23 mouse cellular contexts compared by ENCODE assay signal in the genomic region with DNA sequence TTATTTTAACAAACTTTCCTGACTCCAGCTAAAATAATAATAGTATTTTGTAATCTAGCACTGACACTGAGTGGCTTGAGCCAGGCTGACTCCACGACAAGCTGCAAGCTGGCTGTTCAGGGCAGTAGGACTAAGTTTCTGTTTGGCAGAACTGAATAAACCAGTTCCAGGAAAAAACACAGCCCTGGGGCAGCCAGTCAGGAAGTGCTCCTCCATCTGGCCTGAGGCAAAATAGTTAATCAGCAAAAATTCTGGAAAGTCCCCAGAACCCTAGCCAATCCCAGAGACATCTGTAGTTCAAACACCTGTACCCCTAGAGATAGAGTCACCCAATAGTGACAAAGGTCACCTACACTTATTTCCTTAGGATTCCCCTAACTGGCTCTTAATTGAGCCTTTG.
A peak's percentile ranks its signal among the peaks of the same experiment; 100 is the strongest.
DNase-seq lines count a peak whose midpoint lies in the region; ATAC-seq and TF ChIP-seq lines count a peak whose summit lies in the region.
"Had no signal": no experiment of that assay in that cellular context is flagged by ENCODE, and none has a peak within 500 bp of the region (broad histone marks: within the 10 kb centered on the region; RNA-seq: fewer than 3 reads in every experiment).

No protein-coding gene starts in this region.

- H3K9ac ChIP-seq in liver, adult 2 months (ENCODE audit: low read depth, low read length), result no peak overlapping the region
- no peak overlapping the region for H3K9ac ChIP-seq in CH12.LX (ENCODE audit: insufficient read depth, low read depth)
- H3K9ac ChIP-seq in embryonic facial prominence, embryonic 14.5 days (ENCODE audit: low read depth, low read length), result no peak overlapping the region
- H3K9ac ChIP-seq: embryonic facial prominence, embryonic 15.5 days; heart, embryonic 15.5 days; hindbrain, embryonic 15.5 days; limb, embryonic 13.5 days; neural tube, embryonic 12.5 days had no signal

- H3K4me1 ChIP-seq in liver, adult 2 months (ENCODE audit: control insufficient read depth, insufficient read depth, low read length), result peaks cover 6% of the 10 kb centered on the region; the same call in 1 of the 2 replicates
- H3K4me1 ChIP-seq in CH12.LX (ENCODE audit: control insufficient read depth in 1 of 2, insufficient read depth in 2 of 2), result peaks cover 0 to 13% of the 10 kb centered on the region in 2 experiments; a peak in 2 of 4 replicates
- no peaks in the 10 kb centered on the region for H3K4me1 ChIP-seq in embryonic facial prominence, embryonic 14.5 days (ENCODE audit: control insufficient read depth, insufficient read depth, low read length)
- H3K4me1 ChIP-seq: embryonic facial prominence, embryonic 15.5 days; heart, embryonic 15.5 days; hindbrain, embryonic 15.5 days; limb, embryonic 13.5 days; neural tube, embryonic 12.5 days had no signal

- dilution Hi-C loops in CH12.LX (cut with MboI; ENCODE audit: extremely low pct_ligation_motif_present, extremely low pct_unique_long_range_greater_than_20kb, low sequenced_read_pairs), result no loop called here

- ATAC-seq in embryonic facial prominence, embryonic 14.5 days (ENCODE audit: low read depth), result no peak
- ATAC-seq: forebrain, embryonic 14.5 days had no signal

- DNase-seq in cerebellum, postnatal 10 days, result peak; percentile 2 to 5
- DNase-seq in cerebellum, adult 11-12 months, result no peak
- DNase-seq in liver, adult 2 months (ENCODE audit: extremely low read depth, low read depth, low spot score), result peak; percentile 87
- DNase-seq in liver (no peak), CH12.LX (ENCODE audit: extremely low read depth) (peak; percentile 31)
- peak; percentile 14 for DNase-seq in embryonic facial prominence, embryonic 14.5 days (ENCODE audit: low spot score)
- no peak for DNase-seq in frontal cortex, postnatal 10 days (ENCODE audit: low spot score in 2 of 2)
- DNase-seq: cerebellum, adult 18-20 months; cerebellum, postnatal 25 days; gastrocnemius, postnatal 10 days; heart, postnatal 4 days; kidney, adult 8-10 months; kidney, postnatal 25 days; layer of hippocampus, postnatal 36 days; lung, adult 18-20 months; midbrain, embryonic 14.5 days; right cerebral cortex, postnatal 25 days had no signal

- no peak; the same call in 1 of the 2 replicates for TF ChIP-seq RAD21 in CH12.LX (IDR thresholded peaks at IDR 0.05; ENCODE audit: low read depth, low read length)

- peak; percentile 23; the same call in 1 of the 2 replicates for TF ChIP-seq CTCF in liver, adult 2 months (IDR thresholded peaks at IDR 0.05; ENCODE audit: low read depth, low read length)
- TF ChIP-seq CTCF in CH12.LX (conservative IDR thresholded peaks at IDR 0.05 in 1 of 2, IDR thresholded peaks at IDR 0.05 in 1 of 2; ENCODE audit: low read depth in 2 of 2, low read length in 2 of 2), result no peak

- H3K36me3 ChIP-seq in liver, adult 2 months (ENCODE audit: control insufficient read depth, insufficient read depth, low read length), result no peaks in the 10 kb centered on the region
- H3K36me3 ChIP-seq in CH12.LX (replicated peaks in 1 of 2; ENCODE audit: control insufficient read depth in 1 of 2, insufficient read depth in 1 of 2, low read length in 1 of 2), result no peaks in the 10 kb centered on the region
- H3K36me3 ChIP-seq in embryonic facial prominence, embryonic 14.5 days (ENCODE audit: control insufficient read depth, insufficient read depth, low read length), result no peaks in the 10 kb centered on the region
- H3K36me3 ChIP-seq: embryonic facial prominence, embryonic 15.5 days; heart, embryonic 15.5 days; hindbrain, embryonic 15.5 days; limb, embryonic 13.5 days; neural tube, embryonic 12.5 days had no signal

- no peak for TF ChIP-seq EP300 in CH12.LX (IDR thresholded peaks at IDR 0.05; ENCODE audit: low read length)

- in situ Hi-C loops in CH12.LX (cut with MboI; ENCODE audit: low pct_ligation_motif_present, low pct_unique_long_range_greater_than_20kb, low sequenced_read_pairs), result no loop called here

- no peaks in the 10 kb centered on the region for H3K27me3 ChIP-seq in liver, adult 2 months (ENCODE audit: control insufficient read depth, insufficient read depth, low read length)
- H3K27me3 ChIP-seq in CH12.LX (replicated peaks), result no peaks in the 10 kb centered on the region
- no peaks in the 10 kb centered on the region for H3K27me3 ChIP-seq in embryonic facial prominence, embryonic 14.5 days (replicated peaks; ENCODE audit: control insufficient read depth, insufficient read depth, low read length)
- H3K27me3 ChIP-seq: embryonic facial prominence, embryonic 15.5 days; heart, embryonic 15.5 days; hindbrain, embryonic 15.5 days; limb, embryonic 13.5 days; neural tube, embryonic 12.5 days had no signal

- no peak overlapping the region for H3K4me3 ChIP-seq in liver, adult 2 months (ENCODE audit: insufficient read depth, low read depth, low read length)
- H3K4me3 ChIP-seq in CH12.LX (replicated peaks in 1 of 3; ENCODE audit: low read depth in 2 of 3, low read length in 2 of 3, poor library complexity in 1 of 3), result no peak overlapping the region
- H3K4me3 ChIP-seq in embryonic facial prominence, embryonic 14.5 days (ENCODE audit: low read depth, low read length), result no peak overlapping the region
- H3K4me3 ChIP-seq: embryonic facial prominence, embryonic 15.5 days; heart, embryonic 15.5 days; hindbrain, embryonic 15.5 days; limb, embryonic 13.5 days; neural tube, embryonic 12.5 days had no signal

- no peak for TF ChIP-seq POLR2A in liver, adult 2 months (IDR thresholded peaks at IDR 0.05; ENCODE audit: extremely low read depth, insufficient read depth, low read length)
- no peak for TF ChIP-seq POLR2A in CH12.LX (IDR thresholded peaks at IDR 0.05; ENCODE audit: low read depth, low read length)

- no peak overlapping the region for H3K4me2 ChIP-seq in CH12.LX (ENCODE audit: insufficient read depth, low read depth, poor library complexity, severe bottlenecking)
- no peak overlapping the region for H3K4me2 ChIP-seq in embryonic facial prominence, embryonic 14.5 days (ENCODE audit: low read depth, low read length)
- H3K4me2 ChIP-seq: embryonic facial prominence, embryonic 15.5 days; heart, embryonic 15.5 days; hindbrain, embryonic 15.5 days; limb, embryonic 13.5 days; neural tube, embryonic 12.5 days had no signal

- no peaks in the 10 kb centered on the region for H3K9me3 ChIP-seq in CH12.LX (replicated peaks; ENCODE audit: low read length)
- H3K9me3 ChIP-seq in embryonic facial prominence, embryonic 14.5 days (ENCODE audit: control insufficient read depth, low read length), result no peaks in the 10 kb centered on the region
- H3K9me3 ChIP-seq: embryonic facial prominence, embryonic 15.5 days; heart, embryonic 15.5 days; hindbrain, embryonic 15.5 days; limb, embryonic 13.5 days; neural tube, embryonic 12.5 days had no signal

- no peaks in the 10 kb centered on the region for H3K79me2 ChIP-seq in liver, adult 2 months (ENCODE audit: control insufficient read depth, insufficient read depth, low read length)
- H3K79me2 ChIP-seq in CH12.LX (replicated peaks; ENCODE audit: control insufficient read depth, extremely low read depth, insufficient read depth, poor library complexity, severe bottlenecking), result no peaks in the 10 kb centered on the region

- no peak overlapping the region; the same call in 1 of the 2 replicates for H3K27ac ChIP-seq in liver, adult 2 months (replicated peaks; ENCODE audit: insufficient read depth, low read depth, low read length)
- no peak overlapping the region for H3K27ac ChIP-seq in CH12.LX (ENCODE audit: insufficient read depth, low read depth)
- no peak overlapping the region for H3K27ac ChIP-seq in embryonic facial prominence, embryonic 14.5 days (replicated peaks; ENCODE audit: low read depth, low read length)
- H3K27ac ChIP-seq: embryonic facial prominence, embryonic 15.5 days; heart, embryonic 15.5 days; hindbrain, embryonic 15.5 days; limb, embryonic 13.5 days; neural tube, embryonic 12.5 days had no signal

- 0% methylated on average over 1 of the region's 1 CpGs for WGBS in liver, adult 2 months
- 30% methylated on average over 1 of the region's 1 CpGs for WGBS in embryonic facial prominence, embryonic 14.5 days

TF ChIP-seq in CH12.LX, 34 proteins besides CTCF, POLR2A, EP300 and RAD21:
- TF ChIP-seq UBTF (IDR thresholded peaks at IDR 0.05; ENCODE audit: low read depth, low read length) (no peak), ELF1 (IDR thresholded peaks at IDR 0.05; ENCODE audit: low read depth, low read length) (no peak), TCF12 (IDR thresholded peaks at IDR 0.05; ENCODE audit: low read depth, low read length) (no peak), SIN3A (IDR thresholded peaks at IDR 0.05; ENCODE audit: low read length) (no peak), USF1 (IDR thresholded peaks at IDR 0.05; ENCODE audit: low read depth, low read length) (no peak), CHD2 (IDR thresholded peaks at IDR 0.05; ENCODE audit: low read length) (no peak), ZKSCAN1 (IDR thresholded peaks at IDR 0.05; ENCODE audit: borderline replicate concordance, low read depth, low read length) (no peak), MEF2A (IDR thresholded peaks at IDR 0.05; ENCODE audit: borderline replicate concordance, low read depth, low read length) (no peak), PAX5 (IDR thresholded peaks at IDR 0.05; ENCODE audit: low read length) (no peak), IRF4 (IDR thresholded peaks at IDR 0.05; ENCODE audit: low read depth, low read length) (no peak)
TF ChIP-seq in CH12.LX: peak in this region for 0.

Comparison
In these comparisons a context has a peak if more than half of its experiments do, and no peak if none do; other contexts are left out.
1. DNase-seq: peak in cerebellum, postnatal 10 days (2 of 2), liver, adult 2 months (single experiment), CH12.LX (single experiment) and embryonic facial prominence, embryonic 14.5 days (single experiment); none in cerebellum, adult 11-12 months (single experiment), liver (single experiment) and frontal cortex, postnatal 10 days (0 of 2).